Mouse (Mus musculus): ENCODE data around the gene Arhgap21.

Arhgap21 gene

DNA sequence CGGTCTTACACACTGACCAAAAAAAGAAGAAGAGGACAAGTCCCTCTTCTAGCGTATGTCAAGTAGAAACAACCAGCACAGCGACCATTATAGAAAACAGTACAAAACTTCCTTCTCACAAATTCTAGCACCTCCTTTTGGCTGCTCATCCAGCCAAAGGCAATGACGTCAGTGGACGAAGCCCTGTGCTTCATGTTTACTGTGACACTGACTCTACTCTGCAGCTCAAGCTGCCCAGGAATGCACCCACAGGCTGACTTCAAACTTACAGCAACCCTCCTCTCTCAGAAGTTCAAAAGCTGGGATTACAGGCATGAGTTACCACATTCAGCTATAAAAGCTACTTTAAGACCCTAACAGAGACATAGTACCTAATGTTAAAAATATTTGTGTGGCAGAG, 72.2 kb downstream of the Arhgap21 start:
- DNase-seq (ENCODE audit: low spot score in 2 of 2): no peak

GRCm38 (mm10) chr2:20894100-20894690, 74.5 kb downstream of the Arhgap21 start:
- DNase-seq (ENCODE audit: low spot score in 2 of 2): no peak

GRCm38 (mm10) chr2:20888751-20889150, 79.9 kb downstream of the Arhgap21 start:
- DNase-seq (ENCODE audit: low spot score in 2 of 2): no peak

- DNase-seq (ENCODE audit: low spot score in 2 of 2): peak in 1 of 2 experiments; percentile 41
Measured at GRCm38 (mm10) chr2:20883288-20883687, 85.4 kb downstream of the Arhgap21 start.

DNA sequence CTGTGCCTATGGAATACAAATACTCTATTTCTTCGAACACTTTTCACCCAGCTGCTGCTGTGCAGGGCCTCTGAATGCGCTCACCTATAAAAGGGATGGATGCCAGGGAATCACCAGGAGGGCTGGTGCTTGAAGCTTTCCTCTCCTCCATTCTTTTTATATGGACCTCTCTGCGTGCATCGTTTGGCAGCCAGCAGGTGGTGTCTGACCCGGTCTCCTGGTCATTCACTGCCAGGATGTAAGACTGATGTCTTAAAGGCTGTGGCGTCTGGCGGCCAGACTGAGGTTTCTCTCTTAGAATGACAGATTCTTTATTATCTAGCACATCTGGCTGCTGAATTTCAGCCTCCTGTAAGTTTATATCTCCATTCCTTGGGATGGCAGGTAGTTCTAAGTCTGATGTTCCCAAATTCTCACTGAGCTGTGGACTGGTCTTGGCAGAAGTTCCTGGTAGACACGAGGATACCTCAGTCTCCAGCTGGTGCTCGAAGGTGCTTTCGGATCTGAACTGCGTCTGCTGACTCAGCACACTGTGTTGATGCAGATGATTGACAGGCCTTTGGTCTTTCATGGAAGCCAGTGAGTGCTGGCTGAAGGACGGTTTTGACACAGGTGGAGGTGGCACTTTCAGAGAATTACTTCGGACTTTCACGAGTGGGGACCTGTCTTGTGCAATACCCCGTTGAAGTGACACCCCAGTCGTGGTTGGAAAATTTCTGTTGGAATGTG, 88.6 kb downstream of the Arhgap21 start:
- DNase-seq (ENCODE audit: low spot score in 2 of 2): no peak

- DNase-seq (ENCODE audit: low spot score in 2 of 2): no peak
Measured at GRCm38 (mm10) chr2:20874621-20875020, 94.1 kb downstream of the Arhgap21 start.

DNA sequence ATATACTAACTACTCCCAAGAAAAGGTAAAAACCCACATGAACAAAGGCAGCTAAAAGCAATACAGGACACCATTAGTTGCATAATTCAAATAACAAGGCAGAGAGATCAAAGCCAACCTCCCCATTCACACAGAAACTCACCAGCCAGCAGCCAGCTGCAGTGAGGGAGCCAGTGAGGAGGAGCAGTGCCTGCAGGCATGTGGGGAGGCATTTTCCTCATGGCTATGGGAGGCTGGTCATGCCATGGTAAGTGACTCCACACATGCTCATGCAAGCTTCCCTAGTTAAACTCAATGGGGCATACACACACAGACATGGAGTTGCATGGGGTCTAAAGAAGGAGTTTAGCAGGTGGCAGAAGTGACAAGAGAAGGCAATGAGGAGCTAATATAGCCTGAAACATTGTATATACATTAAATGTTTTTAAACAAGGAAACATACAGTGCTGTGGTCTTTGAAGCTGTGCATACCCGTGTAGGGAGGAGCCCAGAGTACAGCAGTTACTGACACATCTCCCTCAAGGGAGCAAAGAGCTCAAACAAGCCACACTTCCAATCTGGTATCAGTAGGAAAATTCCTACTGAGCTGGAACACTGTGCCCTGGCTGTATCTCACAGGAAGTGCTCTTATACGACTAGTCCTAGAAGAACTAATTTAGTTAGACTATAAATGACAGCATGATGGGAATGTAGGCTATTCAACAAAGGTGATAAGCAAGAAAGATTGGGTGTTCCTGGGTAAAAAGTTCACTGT, 99.3 kb downstream of the Arhgap21 start:
- DNase-seq (ENCODE audit: low spot score in 2 of 2): no peak

GRCm38 (mm10) chr2:20868052-20868451, 100.6 kb downstream of the Arhgap21 start:
- no peak for DNase-seq (ENCODE audit: low spot score in 2 of 2)

DNA sequence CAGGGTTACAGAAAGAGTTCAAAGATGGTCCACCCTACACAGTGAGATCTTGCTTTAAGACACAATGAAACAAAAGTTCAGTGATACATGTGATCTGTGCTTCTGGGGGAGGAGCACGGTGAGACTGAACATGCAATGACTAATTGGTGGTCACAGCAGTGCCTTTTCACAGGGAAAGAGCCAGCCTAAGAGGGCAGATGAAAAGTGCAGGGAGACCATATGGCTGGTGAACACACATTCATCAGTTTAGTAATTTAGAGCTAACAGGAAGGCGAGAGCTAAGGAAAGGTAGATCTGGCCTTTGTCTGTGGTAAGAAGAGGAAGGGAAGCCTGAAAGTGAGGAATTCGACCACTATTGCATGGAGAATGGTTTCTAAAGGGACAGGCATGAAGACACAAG, 102.9 kb downstream of the Arhgap21 start:
- DNase-seq (ENCODE audit: low spot score in 2 of 2): no peak

DNA sequence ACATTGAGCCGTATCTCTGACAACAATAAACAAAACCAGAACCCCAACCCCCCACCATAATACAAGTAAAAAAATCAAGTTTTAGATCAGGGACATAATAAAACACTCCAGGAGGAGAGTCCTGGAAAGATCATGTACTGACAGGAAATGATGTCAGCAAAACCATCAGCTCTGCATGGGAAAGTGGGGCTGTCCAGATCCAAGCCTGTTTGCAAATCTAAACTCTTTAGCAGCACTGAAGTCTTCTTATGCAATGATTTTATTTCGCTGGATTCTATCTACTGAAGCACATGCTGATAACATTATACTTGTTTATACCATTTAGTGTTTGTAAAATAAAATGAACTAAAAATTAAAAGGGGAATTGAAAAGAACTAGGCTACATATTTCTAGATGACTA, 104.1 kb downstream of the Arhgap21 start:
- DNase-seq (ENCODE audit: low spot score in 2 of 2): no peak

GRCm38 (mm10) chr2:20860756-20861155, 107.9 kb downstream of the Arhgap21 start:
- no peak for DNase-seq (ENCODE audit: low spot score in 2 of 2)

- no peak for DNase-seq (ENCODE audit: low spot score in 2 of 2)
Measured at GRCm38 (mm10) chr2:20849346-20849745, 119.3 kb downstream of the Arhgap21 start.

DNA sequence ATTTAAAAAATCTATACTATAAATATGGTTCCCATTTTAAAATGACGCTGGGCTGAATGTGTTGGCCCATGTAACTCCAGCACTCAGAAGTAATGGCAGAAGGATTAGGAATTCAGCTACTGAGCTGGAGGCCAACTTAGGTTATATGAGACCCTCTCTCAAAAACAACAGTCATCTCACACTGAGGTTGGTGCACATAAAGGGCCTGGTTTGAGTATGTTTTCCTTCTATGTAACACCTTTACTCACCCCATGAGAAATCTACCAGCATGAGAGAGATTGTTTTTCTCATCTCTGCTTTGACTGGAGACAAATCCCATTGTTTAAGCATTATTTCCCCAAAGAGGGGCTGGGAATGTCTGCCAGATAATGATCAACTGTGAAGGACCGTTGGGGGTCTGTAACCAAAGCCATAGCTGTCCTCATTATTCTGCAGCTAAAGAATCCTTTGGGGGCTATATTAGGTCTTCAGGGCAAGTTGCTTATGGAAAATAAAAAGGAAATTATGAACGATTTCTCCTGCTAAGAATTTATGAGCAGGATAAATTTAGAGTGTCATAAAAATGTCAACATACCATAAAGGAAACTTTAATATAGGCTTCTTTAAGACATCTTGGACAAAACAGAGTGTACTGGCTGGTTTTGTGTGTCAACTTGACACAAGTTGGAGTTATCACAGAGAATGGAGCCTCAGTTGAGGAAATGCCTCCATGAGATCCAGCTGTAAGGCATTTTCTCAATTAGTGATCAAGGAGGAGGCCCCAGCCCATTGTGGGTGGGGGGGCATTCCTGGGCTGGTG, 136.9 kb downstream of the Arhgap21 start:
- DNase-seq (ENCODE audit: low spot score in 2 of 2): no peak

GRCm38 (mm10) chr2:20830882-20831281, 137.8 kb downstream of the Arhgap21 start:
- DNase-seq (ENCODE audit: low spot score in 2 of 2): no peak

DNA sequence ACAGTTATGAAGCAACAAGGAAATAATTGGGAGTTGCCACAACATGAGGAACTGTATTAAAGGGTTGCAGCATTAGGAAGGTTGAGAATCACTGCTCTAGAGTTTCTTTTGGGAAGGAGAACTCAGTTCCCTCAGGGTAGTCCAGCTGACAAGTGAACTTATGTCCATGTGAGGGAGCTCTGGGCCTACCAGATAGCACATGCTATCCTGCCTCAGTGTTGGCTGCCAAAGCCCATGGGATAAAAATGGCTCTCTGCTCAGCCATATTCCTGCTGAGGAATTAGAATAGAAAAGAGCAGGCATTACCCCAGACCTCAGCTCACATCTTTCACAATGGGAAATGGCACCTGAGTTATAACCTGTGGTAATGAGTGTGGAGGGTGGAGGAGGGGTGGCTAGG, 142.4 kb downstream of the Arhgap21 start:
- DNase-seq (ENCODE audit: low spot score in 2 of 2): no peak

DNA sequence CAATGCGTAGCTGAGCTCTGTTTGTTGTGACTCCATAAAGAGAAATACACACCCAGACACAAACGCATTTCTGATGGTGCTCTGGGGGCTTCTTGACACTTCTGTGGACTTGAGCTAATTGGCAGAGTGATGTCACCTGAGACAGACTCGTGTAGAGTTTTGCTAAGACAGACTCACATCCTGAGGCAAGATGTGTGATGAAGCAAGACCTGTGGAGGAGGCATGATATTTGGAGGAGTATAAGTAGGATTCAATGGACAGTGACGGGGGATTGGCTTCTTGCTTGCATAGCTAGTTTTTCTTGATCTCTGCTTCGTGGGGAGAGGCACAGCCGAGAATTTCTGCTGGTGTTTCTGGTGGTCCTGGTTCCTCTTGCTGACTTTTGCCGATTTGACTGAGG, 150.5 kb downstream of the Arhgap21 start:
- no peak for DNase-seq (ENCODE audit: low spot score in 2 of 2)

DNA sequence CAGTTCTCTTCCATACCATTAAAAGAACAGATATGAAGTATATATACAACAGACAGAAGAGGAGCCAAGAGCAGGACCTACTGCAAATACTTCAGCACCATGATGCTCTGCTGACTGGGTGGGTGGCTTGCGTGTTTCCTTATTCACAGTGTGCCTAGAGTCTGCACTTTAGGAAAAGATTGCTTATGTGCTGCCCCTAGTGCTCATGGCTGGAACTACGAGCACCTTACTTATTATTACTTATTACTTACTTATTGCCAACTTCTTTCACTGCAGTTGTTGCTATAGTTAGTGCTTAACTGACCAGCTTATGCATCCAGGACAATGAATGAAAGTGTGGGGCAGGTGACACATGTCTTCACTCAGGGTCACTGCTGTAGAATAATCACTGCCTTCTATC, 154.7 kb downstream of the Arhgap21 start:
- DNase-seq (ENCODE audit: low spot score in 2 of 2): no peak

DNA sequence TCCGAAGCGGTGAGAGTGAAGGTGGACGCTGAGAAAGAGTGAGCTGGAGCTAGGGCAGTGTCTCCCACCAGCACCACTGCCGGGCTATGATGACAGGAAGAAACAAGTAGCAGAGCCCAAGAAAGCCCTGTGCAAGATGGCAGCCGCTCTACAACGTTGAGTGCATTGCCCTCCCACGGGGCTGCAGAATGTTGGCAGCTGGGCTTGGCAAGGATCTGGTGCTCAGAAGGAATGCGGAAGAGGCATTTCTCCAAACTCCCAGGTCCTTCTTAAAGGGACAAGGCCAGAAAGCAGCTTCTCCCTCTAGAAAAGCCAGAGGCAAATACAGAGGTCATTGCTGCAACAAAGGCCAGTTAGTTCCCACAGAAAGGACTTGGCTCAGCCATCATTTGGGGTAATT, 157.2 kb downstream of the Arhgap21 start:
- DNase-seq (ENCODE audit: low spot score in 2 of 2): peak in 1 of 2 experiments; percentile 11

DNA sequence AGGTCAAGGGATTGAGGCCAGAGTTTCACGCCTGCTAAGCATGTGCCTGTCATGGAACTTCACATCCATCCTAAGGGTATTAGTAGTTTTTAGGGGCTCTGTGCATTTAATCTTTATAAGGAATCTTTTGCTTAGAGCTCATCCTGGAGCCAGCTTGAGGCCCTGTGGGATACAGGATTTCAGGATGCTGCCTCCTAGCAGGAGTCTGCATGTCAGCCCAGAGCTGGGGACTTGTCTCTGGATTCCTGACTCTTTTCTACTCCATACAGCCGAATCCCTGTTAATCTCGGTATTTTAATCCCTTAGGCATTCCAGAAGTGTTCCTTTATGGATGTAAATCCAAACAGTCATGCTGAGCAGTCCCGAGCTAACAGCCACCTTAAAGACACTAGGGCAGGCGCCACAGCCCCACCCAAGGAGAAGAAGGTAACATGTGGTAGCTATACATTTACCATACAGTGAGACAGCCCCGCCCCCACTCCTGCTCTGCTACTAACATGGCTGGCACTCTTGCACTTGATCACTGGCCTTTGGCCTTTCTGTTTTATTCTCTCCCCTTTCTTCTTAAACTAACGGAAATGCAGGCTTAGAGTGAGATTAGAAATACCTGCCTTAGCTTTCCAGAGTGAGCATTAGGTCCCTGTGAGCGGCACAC, 167.3 kb downstream of the Arhgap21 start:
- no peak for DNase-seq (ENCODE audit: low spot score in 2 of 2)

All from right cerebral cortex, adult 2 months (tissue).